Mouse (Mus musculus) midbrain, embryonic 12.5 days (tissue): ENCODE results near the gene Rgs8. TPM values are rescaled to one million over a fixed set of nuclear protein-coding genes. Genes with fewer than 3 reads are reported as not detected.

ENCODE experiments used
- ATAC-seq: fragments of 200-750 bp; cut with Nextera tagmentation; 2 replicates; pipeline ENCODE4 v1.8.0; 2017; ENCODE audit warnings: low read depth, moderate TSS enrichment, moderate library complexity; ENCODE audit not compliant: low FRiP score
- H3K27ac ChIP-seq: fragments of 300-500 bp; sonication (generic); replicated peaks from 2 replicates; pipeline ENCODE4 v1.5.1; 2016; ENCODE audit warnings: mild to moderate bottlenecking
- H3K27me3 ChIP-seq: fragments of 300-500 bp; sonication (generic); 2 replicates; pipeline ENCODE4 v1.6.1; 2016; ENCODE audit warnings: mild to moderate bottlenecking
- H3K36me3 ChIP-seq: fragments of 300-500 bp; sonication (generic); 2 replicates; pipeline ENCODE4 v1.6.1; 2016
- H3K4me1 ChIP-seq: fragments of 300-500 bp; sonication (generic); 2 replicates; pipeline ENCODE4 v1.6.1; 2016
- H3K4me2 ChIP-seq: fragments of 300-500 bp; sonication (generic); replicated peaks from 2 replicates; pipeline ENCODE4 v1.6.1; 2016; ENCODE audit warnings: mild to moderate bottlenecking, moderate library complexity
- H3K4me3 ChIP-seq: fragments of 300-500 bp; sonication (generic); 2 replicates; pipeline ENCODE4 v1.5.1; 2016; ENCODE audit warnings: mild to moderate bottlenecking
- H3K9ac ChIP-seq: fragments of 300-500 bp; sonication (generic); replicated peaks from 2 replicates; pipeline ENCODE4 v1.6.1; 2016; ENCODE audit warnings: mild to moderate bottlenecking, moderate library complexity
- H3K9me3 ChIP-seq: fragments of 300-500 bp; sonication (generic); 2 replicates; pipeline ENCODE4 v1.6.1; 2016; ENCODE audit warnings: mild to moderate bottlenecking
- WGBS: fragments of 180-500 bp; shearing (Covaris S2); methylation state at CpG from one replicate; pipeline ENCODE4 v1.1.7; 2016; 5-methylcytosine and 5-hydroxymethylcytosine counted together
- polyA plus RNA-seq: library from polyadenylated mRNA; unstranded; fragments of >200 nt; fragmentation: Nextera tagmentation; extraction: Ambion mirVana; gene quantifications from 2 replicates; pipeline ENCODE4 v1.2.1, GENCODE M21; 2016

The Rgs8 gene
- polyA plus RNA-seq, 1 experiment from 2014 or later = 24.5 TPM

DNA sequence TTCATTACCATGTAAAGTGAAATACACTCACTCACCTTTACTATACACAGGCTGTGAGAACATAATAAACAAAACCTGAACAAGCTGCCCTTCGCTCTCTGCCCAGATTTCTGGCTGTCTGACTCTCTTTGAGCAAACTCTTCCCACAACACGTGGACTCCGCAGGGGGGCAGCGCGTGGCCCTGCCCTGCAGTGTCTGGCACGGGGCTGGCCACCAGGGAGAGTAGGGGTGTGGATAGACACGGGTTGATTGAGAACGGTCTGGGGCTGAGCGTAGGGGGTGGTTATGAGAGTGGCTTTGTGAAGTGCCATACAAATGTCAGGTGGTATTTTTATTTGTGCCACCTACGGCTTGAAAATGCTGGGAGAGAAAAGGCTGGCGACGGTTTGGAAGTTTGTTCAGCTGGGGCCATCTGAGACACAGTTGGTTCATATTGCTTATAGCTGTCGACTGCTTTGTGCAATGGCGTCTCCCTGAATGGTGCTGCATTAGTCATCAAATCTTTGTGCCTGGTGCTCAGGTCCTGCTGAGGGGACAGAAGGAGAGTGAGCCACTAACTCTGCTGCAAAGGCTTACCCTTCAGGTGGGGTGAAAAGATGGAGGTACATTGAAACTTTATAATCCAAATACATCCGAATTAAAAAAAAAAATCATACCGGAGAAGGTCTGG, 44.9 kb downstream of the Rgs8 start:
- ATAC-seq = no peak; the same call in 1 of the 2 replicates
- Histone ChIP-seq H3K36me3 (peaks cover 21% of the 10 kb centered on the region; the same call in 1 of the 2 replicates), H3K27ac (no peak overlapping the region), H3K4me1 (peaks cover 19% of the 10 kb centered on the region), H3K9ac (no peak overlapping the region), H3K4me3 (no peak overlapping the region), H3K27me3 (no peaks in the 10 kb centered on the region; the same call in 1 of the 2 replicates), H3K9me3 (no peaks in the 10 kb centered on the region), H3K4me2 (no peak overlapping the region)
- 68% methylated on average over 16 of the region's 16 CpGs for WGBS

GRCm38 (mm10) chr1:153698311-153699084, 45.7 kb downstream of the Rgs8 start:
- H3K27ac ChIP-seq = no peak overlapping the region
- H3K4me2 ChIP-seq = no peak overlapping the region
- WGBS = 73% methylated on average over 7 of the region's 7 CpGs
- peaks cover 14% of the 10 kb centered on the region; the same call in 1 of the 2 replicates for H3K36me3 ChIP-seq
- no peak overlapping the region for H3K4me3 ChIP-seq
- no peak overlapping the region for H3K9ac ChIP-seq
- peaks cover 27% of the 10 kb centered on the region for H3K4me1 ChIP-seq
- H3K27me3 ChIP-seq = no peaks in the 10 kb centered on the region; the same call in 1 of the 2 replicates
- ATAC-seq = no peak
- H3K9me3 ChIP-seq = no peaks in the 10 kb centered on the region

DNA sequence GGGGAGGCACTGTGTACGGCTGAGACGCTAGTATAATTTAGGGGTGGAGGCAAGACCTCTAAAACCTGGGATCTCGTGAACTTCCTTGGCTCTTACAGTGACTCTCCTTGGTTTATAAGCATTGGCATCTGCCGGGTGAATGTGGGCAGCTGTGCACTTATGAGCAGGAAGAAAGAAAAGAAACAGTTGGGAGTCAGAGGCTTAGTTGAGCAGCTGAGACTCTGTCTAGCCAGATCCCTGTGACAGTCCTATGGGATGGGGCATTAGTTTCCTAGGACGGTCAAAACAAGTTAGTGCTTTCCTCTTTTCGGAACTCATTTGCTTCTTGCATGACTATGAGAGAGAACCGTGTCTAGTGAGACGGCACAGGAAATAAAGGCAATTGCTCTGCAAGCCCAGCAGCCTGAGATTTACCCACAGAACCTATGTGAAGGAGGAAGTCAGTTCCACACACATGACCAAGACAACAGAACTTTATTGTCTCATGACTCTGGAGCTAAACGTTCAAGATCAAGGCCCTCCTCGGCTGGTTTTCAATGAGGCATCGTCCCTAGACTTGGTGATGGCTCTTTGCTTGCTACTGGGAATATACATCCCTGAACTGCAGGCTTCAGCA, 47.7 kb downstream of the Rgs8 start:
- 85% methylated on average over 11 of the region's 11 CpGs for WGBS
- Histone ChIP-seq H3K4me3 (no peak overlapping the region), H3K36me3 (no peaks in the 10 kb centered on the region), H3K4me2 (no peak overlapping the region), H3K27ac (no peak overlapping the region), H3K4me1 (peaks cover 46% of the 10 kb centered on the region), H3K9me3 (no peaks in the 10 kb centered on the region), H3K27me3 (no peaks in the 10 kb centered on the region; the same call in 1 of the 2 replicates), H3K9ac (no peak overlapping the region)
- no peak for ATAC-seq

DNA sequence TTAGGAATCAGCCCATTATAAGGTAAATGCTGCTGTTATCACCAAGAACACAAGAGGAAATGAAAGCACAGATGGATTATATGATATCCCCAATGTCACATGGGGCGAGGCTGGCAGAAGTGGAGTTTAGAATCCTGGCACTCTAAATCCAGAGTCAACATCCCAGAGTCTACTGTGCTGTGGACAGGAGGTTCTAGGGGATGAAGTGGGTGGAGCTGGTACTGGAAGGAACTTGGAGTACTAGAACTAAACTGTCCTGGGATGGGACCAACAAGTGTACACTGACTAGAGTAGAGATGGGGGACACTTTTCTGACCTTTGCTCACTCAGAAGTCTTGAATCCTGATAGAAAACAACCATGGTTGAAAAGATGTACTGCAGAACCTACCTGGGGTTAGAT, 48.6 kb downstream of the Rgs8 start:
- H3K27ac ChIP-seq = no peak overlapping the region
- WGBS = 92% methylated on average over 1 of the region's 1 CpGs
- no peak overlapping the region for H3K9ac ChIP-seq
- H3K36me3 ChIP-seq = no peaks in the 10 kb centered on the region
- no peak overlapping the region for H3K4me3 ChIP-seq
- H3K9me3 ChIP-seq = no peaks in the 10 kb centered on the region
- ATAC-seq = no peak
- no peak overlapping the region for H3K4me2 ChIP-seq
- peaks cover 46% of the 10 kb centered on the region for H3K4me1 ChIP-seq
- no peaks in the 10 kb centered on the region; the same call in 1 of the 2 replicates for H3K27me3 ChIP-seq

- Histone ChIP-seq H3K4me3 (no peak overlapping the region), H3K4me2 (no peak overlapping the region), H3K36me3 (no peaks in the 10 kb centered on the region), H3K9ac (no peak overlapping the region), H3K4me1 (peaks cover 46% of the 10 kb centered on the region), H3K9me3 (no peaks in the 10 kb centered on the region), H3K27ac (peak overlapping the region; percentile 89), H3K27me3 (no peaks in the 10 kb centered on the region)
- no peak for ATAC-seq
- 81% methylated on average over 8 of the region's 8 CpGs for WGBS
Observed at GRCm38 (mm10) chr1:153702166-153702852, 49.5 kb downstream of the Rgs8 start.

GRCm38 (mm10) chr1:153702853-153703410, 50.1 kb downstream of the Rgs8 start:
- Histone ChIP-seq H3K36me3 (no peaks in the 10 kb centered on the region), H3K27me3 (no peaks in the 10 kb centered on the region), H3K27ac (peak overlapping the region; percentile 89), H3K9ac (no peak overlapping the region), H3K4me1 (peaks cover 42% of the 10 kb centered on the region), H3K4me2 (no peak overlapping the region), H3K4me3 (no peak overlapping the region), H3K9me3 (no peaks in the 10 kb centered on the region)
- 26% methylated on average over 8 of the region's 8 CpGs for WGBS
- peak; percentile 45 for ATAC-seq

DNA sequence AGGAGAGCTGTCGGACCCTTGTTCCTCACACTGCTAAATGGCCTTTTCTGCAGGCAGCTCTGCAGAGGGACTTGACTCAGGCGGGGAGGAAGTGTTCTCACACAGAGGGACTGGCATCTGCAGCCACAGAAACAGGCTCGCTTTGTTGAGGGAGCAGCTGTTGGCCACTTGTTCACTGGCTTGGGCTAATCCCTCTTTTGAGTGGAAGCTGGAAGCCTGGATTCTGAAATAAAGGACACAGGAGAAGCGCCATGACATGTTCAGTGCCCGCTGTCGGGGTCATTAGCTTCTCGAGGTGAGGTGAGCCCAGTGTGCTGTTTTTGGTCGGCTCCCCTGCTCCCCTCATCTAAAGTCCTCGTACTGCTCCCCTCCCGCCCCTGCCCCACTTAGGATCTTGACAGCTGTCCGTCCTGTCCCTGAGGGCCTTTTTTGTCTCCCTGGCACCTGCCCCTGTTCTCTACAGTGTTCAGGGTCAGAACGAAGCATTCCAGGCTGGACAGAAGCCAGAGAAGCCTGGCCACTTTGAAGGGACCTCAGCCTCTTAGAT, 50.7 kb downstream of the Rgs8 start:
- Histone ChIP-seq H3K9ac (no peak overlapping the region; the same call in 1 of the 2 replicates), H3K27me3 (no peaks in the 10 kb centered on the region), H3K4me2 (peak overlapping the region; percentile 36), H3K36me3 (no peaks in the 10 kb centered on the region), H3K27ac (peak overlapping the region; percentile 89), H3K4me3 (no peak overlapping the region), H3K4me1 (peaks cover 38% of the 10 kb centered on the region), H3K9me3 (no peaks in the 10 kb centered on the region)
- ATAC-seq = peak; percentile 89
- 3% methylated on average over 12 of the region's 12 CpGs for WGBS

- Histone ChIP-seq H3K4me3 (no peak overlapping the region), H3K4me2 (peak overlapping the region; percentile 36), H3K4me1 (peaks cover 34% of the 10 kb centered on the region), H3K36me3 (no peaks in the 10 kb centered on the region), H3K27me3 (no peaks in the 10 kb centered on the region), H3K9me3 (no peaks in the 10 kb centered on the region), H3K27ac (peak overlapping the region; percentile 89), H3K9ac (no peak overlapping the region)
- 5% methylated on average over 7 of the region's 7 CpGs for WGBS
- peak; percentile 24; the same call in 1 of the 2 replicates for ATAC-seq
Observed at GRCm38 (mm10) chr1:153704174-153704573, 51.3 kb downstream of the Rgs8 start.

GRCm38 (mm10) chr1:153704996-153705395, 52.2 kb downstream of the Rgs8 start:
- Histone ChIP-seq H3K4me1 (peaks cover 34% of the 10 kb centered on the region), H3K36me3 (no peaks in the 10 kb centered on the region), H3K27me3 (no peaks in the 10 kb centered on the region), H3K27ac (peak overlapping the region; percentile 89), H3K4me3 (no peak overlapping the region), H3K9ac (no peak overlapping the region), H3K4me2 (no peak overlapping the region), H3K9me3 (no peaks in the 10 kb centered on the region)
- ATAC-seq = 0 out of 2 replicates have a peak, but pooled peaks have one; percentile 8
- WGBS = 27% methylated on average over 3 of the region's 3 CpGs

DNA sequence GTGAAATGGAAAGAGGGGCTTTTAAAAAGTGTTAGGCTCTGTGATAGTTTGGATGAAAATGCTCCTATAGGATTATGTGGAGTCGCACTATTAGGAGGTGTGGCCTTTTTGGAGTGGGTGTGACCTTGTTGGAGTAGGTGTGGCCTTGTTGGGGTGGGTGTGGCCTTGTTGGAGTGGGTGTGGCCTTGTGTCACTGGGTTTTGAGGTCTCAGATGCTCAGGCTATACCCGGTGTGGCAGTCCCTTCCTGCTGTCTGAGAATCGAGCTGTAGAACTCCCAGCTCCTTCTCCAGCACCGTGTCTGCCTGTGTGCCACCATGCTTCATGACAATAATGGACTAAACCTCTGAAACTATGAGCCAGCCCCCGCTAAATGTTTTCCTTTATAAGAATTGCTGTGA, 55.8 kb downstream of the Rgs8 start:
- no peaks in the 10 kb centered on the region for H3K27me3 ChIP-seq
- no peak overlapping the region for H3K27ac ChIP-seq
- H3K9ac ChIP-seq = no peak overlapping the region
- no peak overlapping the region for H3K4me2 ChIP-seq
- no peak overlapping the region for H3K4me3 ChIP-seq
- WGBS = 96% methylated on average over 5 of the region's 5 CpGs
- H3K9me3 ChIP-seq = no peaks in the 10 kb centered on the region
- no peaks in the 10 kb centered on the region for H3K36me3 ChIP-seq
- ATAC-seq = no peak
- H3K4me1 ChIP-seq = peaks cover 18% of the 10 kb centered on the region

DNA sequence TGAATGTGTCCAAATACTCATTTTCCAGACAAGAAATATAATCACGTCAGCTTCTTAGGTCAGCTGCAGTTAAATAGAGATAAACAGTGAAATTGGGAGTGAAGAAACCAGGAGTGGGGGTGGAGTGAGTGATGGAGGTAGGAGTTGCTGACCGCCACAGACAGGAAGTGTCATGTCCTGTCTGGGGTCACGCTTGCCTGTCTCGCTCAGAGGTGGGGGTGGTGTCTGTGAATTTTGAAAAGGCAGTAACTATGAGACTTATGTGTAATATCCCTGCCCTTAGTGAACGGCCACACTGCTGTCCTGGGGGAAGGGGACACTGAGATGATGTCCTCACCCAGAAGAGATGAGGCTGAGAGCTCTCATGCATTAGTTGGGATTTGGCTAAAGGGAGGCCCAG, 56.6 kb downstream of the Rgs8 start:
- no peak overlapping the region for H3K4me3 ChIP-seq
- H3K36me3 ChIP-seq = no peaks in the 10 kb centered on the region
- no peak overlapping the region for H3K27ac ChIP-seq
- ATAC-seq = no peak
- WGBS = 67% methylated on average over 5 of the region's 5 CpGs
- no peaks in the 10 kb centered on the region for H3K9me3 ChIP-seq
- H3K4me2 ChIP-seq = no peak overlapping the region
- no peak overlapping the region for H3K9ac ChIP-seq
- H3K4me1 ChIP-seq = peaks cover 9% of the 10 kb centered on the region
- H3K27me3 ChIP-seq = no peaks in the 10 kb centered on the region
